Mouse (Mus musculus): ENCODE results near the gene Ythdf1.

DNA sequence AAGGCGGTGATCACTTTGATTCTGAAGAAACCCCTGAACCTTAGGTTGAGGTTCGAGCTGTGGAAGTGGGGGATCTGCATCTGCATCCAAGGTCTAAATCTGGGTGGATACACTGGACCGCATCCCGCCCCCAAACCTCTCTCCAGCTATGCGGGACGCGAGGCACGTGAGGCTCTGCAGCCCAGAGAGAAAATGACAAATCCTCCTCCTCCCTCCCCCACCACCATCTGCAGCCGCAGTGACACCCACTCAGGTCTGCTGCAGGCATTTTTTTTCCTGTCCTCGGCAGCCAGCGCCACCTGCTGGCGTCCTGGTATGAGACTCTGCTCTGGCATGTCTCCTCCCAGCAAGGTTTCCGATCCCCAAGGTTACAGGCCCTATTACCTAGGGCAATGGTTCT, 26.0 kb downstream of the Ythdf1 start:
- no peak for TF ChIP-seq POLR2A (IDR thresholded peaks at IDR 0.05; ENCODE audit: control insufficient read depth, extremely low read depth, insufficient read depth, low read length, poor library complexity)
- peak; percentile 94 for TF ChIP-seq CTCF (IDR thresholded peaks at IDR 0.05; ENCODE audit: borderline replicate concordance, control insufficient read depth, extremely low read depth, insufficient read depth, low read length, poor library complexity)
